Mouse (Mus musculus) heart, postnatal 14 days (tissue): Measurements from ENCODE around the gene Zbtb4. TPM values are rescaled to one million over a fixed set of nuclear protein-coding genes. Genes with fewer than 3 reads are reported as not detected.

Experiments used
- DNase-seq, 2 experiments: peaks; one replicate each; pipeline ENCODE4 v3.0.0; 2021 to 2022
- intact Hi-C: fragments of 180-260 bp; cut with DNase I; formaldehyde crosslinking; loops from one replicate; pipeline ENCODE4 v1.15.1; 2025
- total RNA-seq, 2 experiments: library from RNA; stranded (reverse); gene quantifications; 2 replicates each; pipeline ENCODE4 v1.2.3; 2021

Zbtb4 gene
- total RNA-seq, 2 experiments from 2014 or later: 36.5 to 43.3 TPM

DNA sequence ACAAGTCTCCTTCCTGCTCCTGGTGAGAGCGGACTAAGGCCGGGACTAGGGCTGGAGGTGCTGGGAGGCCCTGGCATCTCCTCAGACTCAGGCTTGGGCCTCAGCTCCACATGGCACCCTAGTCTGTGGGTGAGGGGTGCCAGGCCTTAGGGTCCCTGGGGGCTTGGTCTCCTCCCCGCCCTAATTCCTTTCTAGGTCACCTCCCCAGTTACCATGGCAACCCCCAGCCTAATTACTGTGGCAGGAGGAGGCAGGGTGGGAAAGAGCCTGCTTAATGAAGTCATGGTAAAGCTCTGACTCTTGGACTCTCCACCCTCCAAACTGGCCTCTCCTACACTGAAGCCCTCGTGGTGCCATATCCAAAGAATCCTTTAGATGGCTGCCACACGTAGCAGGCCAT lies 63.1 kb downstream of the Zbtb4 start:
- DNase-seq: no peak
- intact Hi-C loops: no loop called here

DNA sequence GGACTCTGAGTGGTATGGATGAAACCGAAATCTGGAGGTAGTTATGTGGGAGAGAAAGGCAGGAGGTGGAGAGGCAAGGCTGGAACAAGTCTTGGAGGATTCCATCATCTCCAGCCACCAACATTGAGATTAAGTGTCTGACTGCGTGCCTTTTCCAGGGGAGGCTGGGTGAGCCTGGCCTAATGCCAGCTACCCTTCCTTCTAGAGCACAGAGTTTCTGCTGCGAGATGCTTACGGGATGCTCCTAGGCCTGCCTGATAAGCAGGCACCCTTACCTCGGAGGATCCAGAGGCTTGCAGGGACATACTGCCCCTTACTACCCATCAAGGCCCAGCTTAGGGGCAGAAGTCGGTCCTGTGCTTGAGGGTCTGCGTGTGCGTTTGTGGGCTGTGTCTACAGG lies 67.8 kb downstream of the Zbtb4 start:
- intact Hi-C loops: no loop called here
- DNase-seq: no peak

Other genes with a start within 250 kb of the Zbtb4 start
- under 1 TPM; 0.07 to 0.38 TPM for gene Dnah2, start 216.8 kb upstream of the Zbtb4 start, total RNA-seq
- 10 to 100 TPM; 60.5 to 70.3 TPM for gene Efnb3, start 205.7 kb upstream of the Zbtb4 start, total RNA-seq
- gene Wrap53, start 185.7 kb upstream of the Zbtb4 start, total RNA-seq: 1 to 10 TPM; 4.3 to 6.5 TPM
- 10 to 100 TPM; 22.1 to 27.3 TPM for gene Trp53, start 185.6 kb upstream of the Zbtb4 start, total RNA-seq
- gene Atp1b2, start 160.0 kb upstream of the Zbtb4 start, total RNA-seq: 10 to 100 TPM; 31.8 to 31.9 TPM
- gene Shbg, start 148.0 kb upstream of the Zbtb4 start, total RNA-seq: not detected
- gene Sat2, start 143.9 kb upstream of the Zbtb4 start, total RNA-seq: 1 to 10 TPM; 1.6 to 2.5 TPM
- 10 to 100 TPM; 69.2 to 71.6 TPM for gene Fxr2, start 132.9 kb upstream of the Zbtb4 start, total RNA-seq
- not detected for gene Sox15, start 110.6 kb upstream of the Zbtb4 start, total RNA-seq
- gene Mpdu1, start 103.3 kb upstream of the Zbtb4 start, total RNA-seq: 10 to 100 TPM; 20.9 to 21.6 TPM
- gene Cd68, start 99.8 kb upstream of the Zbtb4 start, total RNA-seq: 1 to 10 TPM; 5.6 to 7.5 TPM
- 100 to 1,000 TPM; 236 to 287 TPM for gene Eif4a1, start 93.5 kb upstream of the Zbtb4 start, total RNA-seq
- 10 to 100 TPM; 39.7 to 42.1 TPM for gene Senp3, start 83.8 kb upstream of the Zbtb4 start, total RNA-seq
- gene Tnfsf13, start 80.1 kb upstream of the Zbtb4 start, total RNA-seq: 1 to 10 TPM; 2.7 to 3.2 TPM
- gene Tnfsf12, start 70.1 kb upstream of the Zbtb4 start, total RNA-seq: 10 to 100 TPM; 14.8 to 20.2 TPM
- 1 to 10 TPM; 2.9 to 4.1 TPM for gene Tnfsfm13, start 69.8 kb upstream of the Zbtb4 start, total RNA-seq
- 10 to 100 TPM; 35.6 to 37.5 TPM for gene Polr2a, start 7.3 kb upstream of the Zbtb4 start, total RNA-seq
- under 1 TPM in 1 of 2 experiments, not detected in 1; 0.12 TPM for gene Slc35g3, start 3.9 kb upstream of the Zbtb4 start, total RNA-seq
- gene Chrnb1, start 30.0 kb downstream of the Zbtb4 start, total RNA-seq: 1 to 10 TPM; 5.4 to 6.0 TPM
- 1 to 10 TPM; 2.6 to 2.8 TPM for gene Fgf11, start 35.9 kb downstream of the Zbtb4 start, total RNA-seq
- under 1 TPM; 0.54 to 0.65 TPM for gene Tmem102, start 39.7 kb downstream of the Zbtb4 start, total RNA-seq
- gene Gm39566, start 49.4 kb downstream of the Zbtb4 start, total RNA-seq: not detected
- gene Spem2, start 52.6 kb downstream of the Zbtb4 start, total RNA-seq: not detected
- gene Spem1, start 56.3 kb downstream of the Zbtb4 start, total RNA-seq: not detected
- gene Nlgn2, start 71.9 kb downstream of the Zbtb4 start, total RNA-seq: 10 to 100 TPM in 1 of 2 experiments, 1 to 10 TPM in 1; 7.9 to 10.4 TPM
- 100 to 1,000 TPM; 134 to 138 TPM for gene Tmem256, start 72.6 kb downstream of the Zbtb4 start, total RNA-seq
- 10 to 100 TPM; 34.0 to 35.9 TPM for gene Plscr3, start 80.5 kb downstream of the Zbtb4 start, total RNA-seq
- under 1 TPM in 1 of 2 experiments, not detected in 1; 0.24 TPM for gene Tnk1, start 92.8 kb downstream of the Zbtb4 start, total RNA-seq
- gene Tmem95, start 112.1 kb downstream of the Zbtb4 start, total RNA-seq: not detected
- gene Kctd11, start 115.5 kb downstream of the Zbtb4 start, total RNA-seq: 1 to 10 TPM; 3.1 to 3.8 TPM
- gene Acap1, start 129.6 kb downstream of the Zbtb4 start, total RNA-seq: 1 to 10 TPM; 2.3 to 6.8 TPM
- gene 2810408A11Rik, start 135.1 kb downstream of the Zbtb4 start, total RNA-seq: 1 to 10 TPM in 1 of 2 experiments, under 1 TPM in 1; 0.95 to 1.1 TPM
- 10 to 100 TPM; 43.5 to 45.8 TPM for gene Neurl4, start 135.2 kb downstream of the Zbtb4 start, total RNA-seq
- 10 to 100 TPM; 28.8 to 30.6 TPM for gene Gps2, start 148.0 kb downstream of the Zbtb4 start, total RNA-seq
- 100 to 1,000 TPM; 434 to 455 TPM for gene Eif5a, start 156.0 kb downstream of the Zbtb4 start, total RNA-seq
- gene Ybx2, start 169.9 kb downstream of the Zbtb4 start, total RNA-seq: 10 to 100 TPM; 14.4 to 21.8 TPM
- gene Slc2a4, start 182.3 kb downstream of the Zbtb4 start, total RNA-seq: 100 to 1,000 TPM; 206 to 234 TPM
- gene Cldn7, start 198.9 kb downstream of the Zbtb4 start, total RNA-seq: under 1 TPM in 1 of 2 experiments, not detected in 1; 0.48 TPM
- gene Ctdnep1, start 215.2 kb downstream of the Zbtb4 start, total RNA-seq: 100 to 1,000 TPM; 143 to 147 TPM
- gene Elp5, start 216.6 kb downstream of the Zbtb4 start, total RNA-seq: 10 to 100 TPM; 52.4 to 59.0 TPM
- gene Gabarap, start 225.2 kb downstream of the Zbtb4 start, total RNA-seq: 100 to 1,000 TPM; 249 to 257 TPM
- 10 to 100 TPM; 27.4 to 31.5 TPM for gene Phf23, start 229.9 kb downstream of the Zbtb4 start, total RNA-seq
- 1 to 10 TPM; 7.2 to 9.2 TPM for gene Dvl2, start 234.7 kb downstream of the Zbtb4 start, total RNA-seq
- 1,000 to 10,000 TPM; 1,350 to 1,353 TPM for gene Acadvl, start 249.5 kb downstream of the Zbtb4 start, total RNA-seq